Mouse (Mus musculus) heart, postnatal 0 days (tissue): ENCODE measurements around the gene Coq5. TPM values are rescaled to one million over a fixed set of nuclear protein-coding genes. Genes with fewer than 3 reads are reported as not detected.

Experiments
- ATAC-seq: fragments of 200-750 bp; cut with Nextera tagmentation; 2 replicates; pipeline ENCODE4 v1.8.0; 2017; ENCODE audit warnings: low read depth, moderate number of reproducible peaks, moderate library complexity; ENCODE audit not compliant: insufficient read depth
- DNase-seq: peaks from one replicate; pipeline ENCODE4 v3.0.0-alpha.2; 2016; ENCODE audit warnings: low spot score
- H3K27ac ChIP-seq: fragments of 300-500 bp; sonication (generic); 2 replicates; pipeline ENCODE4 v1.5.1; 2014; ENCODE audit warnings: low read depth, mild to moderate bottlenecking
- H3K27me3 ChIP-seq: fragments of 300-500 bp; sonication (generic); 2 replicates; pipeline ENCODE4 v1.6.1; 2014; ENCODE audit warnings: low read length, mixed read lengths; ENCODE audit not compliant: control insufficient read depth, insufficient read depth
- H3K36me3 ChIP-seq: fragments of 300-500 bp; sonication (generic); replicated peaks from 2 replicates; pipeline ENCODE4 v1.6.1; 2014; ENCODE audit warnings: low read length, mixed read lengths; ENCODE audit not compliant: control insufficient read depth, insufficient read depth
- H3K4me1 ChIP-seq: fragments of 300-500 bp; sonication (generic); 2 replicates; pipeline ENCODE4 v1.6.1; 2014; ENCODE audit warnings: antibody characterized with exemption; ENCODE audit not compliant: control insufficient read depth, insufficient read depth
- H3K4me2 ChIP-seq: fragments of 300-500 bp; sonication (generic); 2 replicates; pipeline ENCODE4 v1.6.1; 2014; ENCODE audit warnings: low read depth, mild to moderate bottlenecking, low read length, moderate library complexity
- H3K4me3 ChIP-seq: fragments of 300-500 bp; sonication (generic); 2 replicates; pipeline ENCODE4 v1.5.1; 2014; ENCODE audit warnings: low read depth, low read length
- H3K9ac ChIP-seq: fragments of 300-500 bp; sonication (generic); replicated peaks from 2 replicates; pipeline ENCODE4 v1.6.1; 2014; ENCODE audit warnings: low read depth, low read length, mixed read lengths
- H3K9me3 ChIP-seq: fragments of 300-500 bp; sonication (generic); replicated peaks from 2 replicates; pipeline ENCODE4 v1.6.1; 2016; ENCODE audit warnings: low read length; ENCODE audit not compliant: control insufficient read depth
- CTCF ChIP-seq: IDR thresholded peaks from 2 replicates; pipeline ENCODE4 v1.5.1; 2016; ENCODE audit warnings: antibody characterized with exemption, control low read depth, low read depth
- EP300 ChIP-seq: IDR thresholded peaks from 2 replicates; pipeline ENCODE4 v1.6.1; 2016; ENCODE audit warnings: antibody characterized with exemption, low read depth
- WGBS: fragments of 180-500 bp; shearing (Covaris S2); extraction: QIAGEN DNeasy Blood & Tissue Kit; methylation state at CpG from one replicate; pipeline ENCODE4 v1.1.7; 2014; 5-methylcytosine and 5-hydroxymethylcytosine counted together
- polyA plus RNA-seq: library from polyadenylated mRNA; unstranded; fragments of >200 nt; fragmentation: Nextera tagmentation; extraction: Ambion mirVana; gene quantifications from 2 replicates; pipeline ENCODE4 v1.2.1, GENCODE M21; 2015
- total RNA-seq: library from RNA; depleted of rRNA; stranded (reverse); fragments of >200 nt; gene quantifications from 2 replicates; pipeline ENCODE4 v1.2.3, GENCODE M21; 2014; ENCODE audit warnings: low replicate concordance

Gene Coq5
- total and polyA plus RNA-seq, 2 experiments from 2014 or later: 82.7 to 116 TPM

GRCm38 (mm10) chr5:115262502-115263291 lies 16.8 kb upstream of the Coq5 start:
- WGBS: 84% methylated on average over 14 of the region's 14 CpGs
- Histone ChIP-seq H3K4me1 (peaks cover 18% of the 10 kb centered on the region), H3K27ac (no peak overlapping the region), H3K4me3 (no peak overlapping the region), H3K27me3 (no peaks in the 10 kb centered on the region), H3K36me3 (peaks cover 29% of the 10 kb centered on the region), H3K9me3 (no peaks in the 10 kb centered on the region), H3K4me2 (no peak overlapping the region), H3K9ac (no peak overlapping the region)
- ATAC-seq: no peak
- DNase-seq: no peak
- TF ChIP-seq CTCF (no peak), EP300 (no peak)

GRCm38 (mm10) chr5:115266340-115266739 lies 13.1 kb upstream of the Coq5 start:
- 72% methylated on average over 5 of the region's 5 CpGs for WGBS
- peaks cover 9% of the 10 kb centered on the region; the same call in 1 of the 2 replicates for H3K36me3 ChIP-seq
- DNase-seq: no peak
- no peaks in the 10 kb centered on the region for H3K27me3 ChIP-seq
- TF ChIP-seq CTCF (no peak), EP300 (no peak)
- H3K9me3 ChIP-seq: no peaks in the 10 kb centered on the region
- ATAC-seq: no peak
- H3K4me3 ChIP-seq: no peak overlapping the region
- no peak overlapping the region for H3K4me2 ChIP-seq
- no peak overlapping the region for H3K9ac ChIP-seq
- peak overlapping the region; percentile 76 for H3K27ac ChIP-seq
- H3K4me1 ChIP-seq: peaks cover 49% of the 10 kb centered on the region

- H3K9me3 ChIP-seq: no peaks in the 10 kb centered on the region
- peak overlapping the region; percentile 76 for H3K27ac ChIP-seq
- peaks cover 49% of the 10 kb centered on the region for H3K4me1 ChIP-seq
- DNase-seq (peak; percentile 22), ATAC-seq (no peak)
- H3K9ac ChIP-seq: no peak overlapping the region
- 38% methylated on average over 8 of the region's 8 CpGs for WGBS
- H3K36me3 ChIP-seq: peaks cover 9% of the 10 kb centered on the region; the same call in 1 of the 2 replicates
- peak overlapping the region; percentile 35 for H3K4me2 ChIP-seq
- no peaks in the 10 kb centered on the region for H3K27me3 ChIP-seq
- H3K4me3 ChIP-seq: no peak overlapping the region
- no peak for TF ChIP-seq CTCF
- no peak for TF ChIP-seq EP300
These were observed 12.5 kb upstream of the Coq5 start for GRCm38 (mm10) chr5:115266787-115267468.

- Histone ChIP-seq H3K36me3 (peaks cover 9% of the 10 kb centered on the region; the same call in 1 of the 2 replicates), H3K4me3 (no peak overlapping the region), H3K4me2 (peak overlapping the region; percentile 35), H3K9ac (no peak overlapping the region), H3K27ac (peak overlapping the region; percentile 76), H3K9me3 (no peaks in the 10 kb centered on the region), H3K27me3 (no peaks in the 10 kb centered on the region), H3K4me1 (peaks cover 49% of the 10 kb centered on the region)
- DNase-seq: peak; percentile 20
- ATAC-seq: no peak
- no peak for TF ChIP-seq CTCF
- no peak for TF ChIP-seq EP300
- 29% methylated on average over 3 of the region's 3 CpGs for WGBS
These were observed 11.9 kb upstream of the Coq5 start for GRCm38 (mm10) chr5:115267469-115268045.

GRCm38 (mm10) chr5:115268266-115268665 lies 11.2 kb upstream of the Coq5 start:
- DNase-seq: peak; percentile 32
- 22% methylated on average over 3 of the region's 3 CpGs for WGBS
- Histone ChIP-seq H3K9me3 (no peaks in the 10 kb centered on the region), H3K27me3 (no peaks in the 10 kb centered on the region), H3K4me2 (peak overlapping the region; percentile 16), H3K36me3 (peaks cover 5% of the 10 kb centered on the region; the same call in 1 of the 2 replicates), H3K9ac (no peak overlapping the region; the same call in 1 of the 2 replicates), H3K4me3 (no peak overlapping the region), H3K27ac (peak overlapping the region; percentile 76), H3K4me1 (peaks cover 51% of the 10 kb centered on the region)
- ATAC-seq: no peak
- TF ChIP-seq CTCF: no peak
- 0 out of 2 replicates have a peak, but pooled peaks have one; percentile 41 for TF ChIP-seq EP300
